Mouse (Mus musculus): Measurements from ENCODE around the gene Zfp94. TPM values are rescaled to one million over a fixed set of nuclear protein-coding genes. Genes with fewer than 3 reads are reported as not detected.

Gene Zfp94
- polyA plus RNA-seq, 1 experiment from 2014 or later: 6.1 TPM

GRCm38 (mm10) chr7:24259306-24259999 is 57.0 kb downstream of the Zfp94 start:
- H3K9ac ChIP-seq (ENCODE audit: low read depth, low read length): no peak overlapping the region
- H3K27me3 ChIP-seq (ENCODE audit: control insufficient read depth, insufficient read depth, low read length): no peaks in the 10 kb centered on the region
- no peaks in the 10 kb centered on the region for H3K4me1 ChIP-seq (ENCODE audit: control insufficient read depth, insufficient read depth, low read length)
- ATAC-seq (replicated peaks; ENCODE audit: insufficient number of reproducible peaks, low FRiP score, low TSS enrichment): no peak
- no peaks in the 10 kb centered on the region for H3K9me3 ChIP-seq (replicated peaks; ENCODE audit: control insufficient read depth, low read length)
- WGBS (ENCODE audit: insufficient replicate concordance): 86% methylated on average over 13 of the region's 13 CpGs
- H3K4me3 ChIP-seq (ENCODE audit: low read depth, low read length): no peak overlapping the region
- H3K4me2 ChIP-seq: no peak overlapping the region
- H3K27ac ChIP-seq (ENCODE audit: low read depth, low read length): no peak overlapping the region
- peaks cover 8% of the 10 kb centered on the region; the same call in 1 of the 2 replicates for H3K36me3 ChIP-seq (ENCODE audit: control insufficient read depth, insufficient read depth, low read length)

- Histone ChIP-seq H3K36me3 (ENCODE audit: control insufficient read depth, insufficient read depth, low read length) (0 out of 2 replicates have a peak, but pooled peaks cover 2% of the 10 kb centered on the region), H3K9me3 (replicated peaks; ENCODE audit: control insufficient read depth, low read length) (no peaks in the 10 kb centered on the region), H3K4me1 (ENCODE audit: control insufficient read depth, insufficient read depth, low read length) (no peaks in the 10 kb centered on the region), H3K27me3 (ENCODE audit: control insufficient read depth, insufficient read depth, low read length) (no peaks in the 10 kb centered on the region), H3K9ac (ENCODE audit: low read depth, low read length) (peak within 1 kb of the TSS; percentile 71), H3K4me3 (ENCODE audit: low read depth, low read length) (peak within 1 kb of the TSS; percentile 57), H3K4me2 (peak within 1 kb of the TSS; percentile 74), H3K27ac (ENCODE audit: low read depth, low read length) (no peak within 1 kb of the TSS)
- 20% methylated on average over 21 of the region's 21 CpGs for WGBS (ENCODE audit: insufficient replicate concordance)
- peak; percentile 74; the same call in 1 of the 2 replicates for ATAC-seq (replicated peaks; ENCODE audit: insufficient number of reproducible peaks, low FRiP score, low TSS enrichment)
These were observed 61.6 kb downstream of the Zfp94 start, which contains the start of gene Zfp108 for GRCm38 (mm10) chr7:24254633-24255474. Gene Zfp108, plus strand, starts transcription at chr7:24254794.

- Histone ChIP-seq H3K4me1 (ENCODE audit: control insufficient read depth, insufficient read depth, low read length) (no peaks in the 10 kb centered on the region), H3K9me3 (replicated peaks; ENCODE audit: control insufficient read depth, low read length) (no peaks in the 10 kb centered on the region), H3K36me3 (ENCODE audit: control insufficient read depth, insufficient read depth, low read length) (no peaks in the 10 kb centered on the region), H3K9ac (ENCODE audit: low read depth, low read length) (peak overlapping the region; percentile 71; the same call in 1 of the 2 replicates), H3K27me3 (ENCODE audit: control insufficient read depth, insufficient read depth, low read length) (no peaks in the 10 kb centered on the region), H3K4me2 (peak overlapping the region; percentile 74), H3K4me3 (ENCODE audit: low read depth, low read length) (peak overlapping the region; percentile 57), H3K27ac (ENCODE audit: low read depth, low read length) (no peak overlapping the region)
- no peak for ATAC-seq (replicated peaks; ENCODE audit: insufficient number of reproducible peaks, low FRiP score, low TSS enrichment)
- WGBS (ENCODE audit: insufficient replicate concordance): 60% methylated on average over 9 of the region's 9 CpGs
These were observed 62.5 kb downstream of the Zfp94 start for GRCm38 (mm10) chr7:24253779-24254615.

Small RNA genes within 50 kb of the gene (microRNA-seq; reads per million reads assigned to microRNA genes)
- gene Gm27592 (ENCODE audit: borderline number of aligned reads): not detected

Other genes starting within 250 kb of the Zfp94 start
- gene Zfp180, start 234.7 kb downstream of the Zfp94 start, polyA plus RNA-seq (2014; fragmentation: Nextera tagmentation; extraction: Ambion mirVana): 14.2 and 19.9 TPM in 2 replicates
- gene Zfp112, start 204.4 kb downstream of the Zfp94 start, polyA plus RNA-seq (2014; fragmentation: Nextera tagmentation; extraction: Ambion mirVana): 3.2 and 3.8 TPM in 2 replicates
- gene Zfp235, start 182.5 kb downstream of the Zfp94 start, polyA plus RNA-seq (2014; fragmentation: Nextera tagmentation; extraction: Ambion mirVana): 7.7 and 10.6 TPM in 2 replicates
- gene Zfp114, start 141.6 kb downstream of the Zfp94 start, polyA plus RNA-seq (2014; fragmentation: Nextera tagmentation; extraction: Ambion mirVana): 3.3 and 3.9 TPM in 2 replicates
- 7.7 and 8.3 TPM in 2 replicates for gene Zfp111, start 105.2 kb downstream of the Zfp94 start, polyA plus RNA-seq (2014; fragmentation: Nextera tagmentation; extraction: Ambion mirVana)
- gene Zfp109, start 79.1 kb downstream of the Zfp94 start, polyA plus RNA-seq (2014; fragmentation: Nextera tagmentation; extraction: Ambion mirVana): 3.6 and 3.9 TPM in 2 replicates
- 1.5 and 2.1 TPM in 2 replicates for gene Zfp108, start 61.9 kb downstream of the Zfp94 start, polyA plus RNA-seq (2014; fragmentation: Nextera tagmentation; extraction: Ambion mirVana)
- 5.8 and 7.3 TPM in 2 replicates for gene Zfp93, start 46.2 kb downstream of the Zfp94 start, polyA plus RNA-seq (2014; fragmentation: Nextera tagmentation; extraction: Ambion mirVana)
- gene Zfp61, start 15.4 kb downstream of the Zfp94 start, polyA plus RNA-seq (2014; fragmentation: Nextera tagmentation; extraction: Ambion mirVana): 16.4 and 18.1 TPM in 2 replicates
- not detected in 2 replicates for gene Tescl, start 17.3 kb upstream of the Zfp94 start, polyA plus RNA-seq (2014; fragmentation: Nextera tagmentation; extraction: Ambion mirVana)
- not detected in 2 replicates for gene Lypd5, start 32.5 kb upstream of the Zfp94 start, polyA plus RNA-seq (2014; fragmentation: Nextera tagmentation; extraction: Ambion mirVana)
- 9.9 and 11.2 TPM in 2 replicates for gene Kcnn4, start 53.6 kb upstream of the Zfp94 start, polyA plus RNA-seq (2014; fragmentation: Nextera tagmentation; extraction: Ambion mirVana)
- 17.5 and 21.2 TPM in 2 replicates for gene Smg9, start 83.0 kb upstream of the Zfp94 start, polyA plus RNA-seq (2014; fragmentation: Nextera tagmentation; extraction: Ambion mirVana)
- gene Irgc1, start 135.6 kb upstream of the Zfp94 start, polyA plus RNA-seq (2014; fragmentation: Nextera tagmentation; extraction: Ambion mirVana): not detected in 2 replicates
- 5.6 and 6.9 TPM in 2 replicates for gene Plaur, start 145.8 kb upstream of the Zfp94 start, polyA plus RNA-seq (2014; fragmentation: Nextera tagmentation; extraction: Ambion mirVana)
- 0.20 and 0.23 TPM in 2 replicates for gene Cadm4, start 165.4 kb upstream of the Zfp94 start, polyA plus RNA-seq (2014; fragmentation: Nextera tagmentation; extraction: Ambion mirVana)
- 22.6 and 26.0 TPM in 2 replicates for gene Zfp428, start 190.3 kb upstream of the Zfp94 start, polyA plus RNA-seq (2014; fragmentation: Nextera tagmentation; extraction: Ambion mirVana)
- 0.25 and 0.57 TPM in 2 replicates for gene AC161166.1, start 195.8 kb upstream of the Zfp94 start, polyA plus RNA-seq (2014; fragmentation: Nextera tagmentation; extraction: Ambion mirVana)
- gene Irgq, start 214.0 kb upstream of the Zfp94 start, polyA plus RNA-seq (2014; fragmentation: Nextera tagmentation; extraction: Ambion mirVana): 4.1 and 6.1 TPM in 2 replicates
- not detected in 2 replicates for gene Pinlyp, start 229.5 kb upstream of the Zfp94 start, polyA plus RNA-seq (2014; fragmentation: Nextera tagmentation; extraction: Ambion mirVana)
- gene Xrcc1, start 229.6 kb upstream of the Zfp94 start, polyA plus RNA-seq (2014; fragmentation: Nextera tagmentation; extraction: Ambion mirVana): 69.8 and 76.6 TPM in 2 replicates